Mouse (Mus musculus): ENCODE measurements at regions not wholly inside any gene's neighbourhood (a gene's known extent, or its start where the extent isn't known, plus 50 kb on each side); places are given as distances from the start of the nearest gene placed in this dataset.

- TF ChIP-seq CTCF (IDR thresholded peaks at IDR 0.05; ENCODE audit: low read depth) = no peak
- no peak for TF ChIP-seq EP300 (IDR thresholded peaks at IDR 0.05; ENCODE audit: low read depth)
Measured at GRCm38 (mm10) chr7:122906056-122906455, 59.4 kb upstream of the Rbbp6 start.

Measured in liver, embryonic 14.5 days (tissue).